In the genomic region with DNA sequence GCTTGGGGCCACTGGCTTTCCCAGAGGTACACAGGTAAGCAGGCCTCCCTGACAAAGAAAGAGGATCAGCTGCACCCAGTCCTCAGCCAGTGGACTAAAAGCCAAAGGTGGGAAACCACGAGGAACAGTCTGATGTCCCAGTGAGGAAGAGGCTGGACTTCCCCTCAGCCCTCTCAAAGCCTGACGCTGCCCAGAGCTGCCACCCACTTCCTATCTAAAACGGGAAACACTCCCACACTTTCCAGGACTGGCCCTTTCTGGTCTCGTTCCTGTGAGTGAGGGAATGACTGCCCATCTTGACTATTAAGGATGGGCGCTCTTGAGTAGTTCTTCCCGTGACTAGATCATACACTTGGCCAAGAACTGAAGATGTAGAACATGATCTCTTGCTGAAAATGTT, we compare ENCODE assay signal across 29 mouse cellular contexts. TPM values are rescaled to one million over a fixed set of nuclear protein-coding genes. Genes with fewer than 3 reads are reported as not detected.
DNase-seq lines count a peak whose midpoint lies in the region; ATAC-seq lines count a peak whose summit lies in the region.
"Had no signal": no experiment of that assay in that cellular context is flagged by ENCODE, and none has a peak within 500 bp of the region (broad histone marks: within the 10 kb centered on the region; RNA-seq: fewer than 3 reads in every experiment).

No protein-coding gene starts in this region.

- no peak overlapping the region for H3K4me3 ChIP-seq in heart, embryonic 10.5 days
- no peak overlapping the region for H3K4me3 ChIP-seq in kidney, embryonic 16.5 days (ENCODE audit: low read length)
- H3K4me3 ChIP-seq in hindbrain, embryonic 14.5 days (replicated peaks; ENCODE audit: low read length) = no peak overlapping the region
- H3K4me3 ChIP-seq: erythroblast, embryonic 14.5 days; hindbrain, embryonic 10.5 days; intestine, embryonic 15.5 days; layer of hippocampus, adult 2 months; left cerebral cortex, adult 2 months; limb, embryonic 13.5 days; lung, embryonic 15.5 days; midbrain, embryonic 10.5 days; midbrain, embryonic 15.5 days; neural tube, embryonic 15.5 days had no signal

- DNase-seq in heart, embryonic 10.5 days (ENCODE audit: low spot score) = no peak
- DNase-seq in heart, postnatal 14 days = no peak
- DNase-seq in kidney, postnatal 36 days = no peak
- DNase-seq in embryo, embryonic 9.5 days (ENCODE audit: extremely low spot score) = no peak
- DNase-seq in hindbrain, embryonic 14.5 days (ENCODE audit: low spot score) = no peak
- DNase-seq: adrenal gland, postnatal 10 days; cerebellum, adult 11 months; cerebellum, adult 9-10 months; gastrocnemius, postnatal 10 days; right cerebral cortex, postnatal 25 days; spleen, adult 18-20 months; thymus, postnatal 14 days had no signal

- intact Hi-C loops in heart, postnatal 14 days (cut with DNase I) = no loop called here

- no peaks in the 10 kb centered on the region for H3K36me3 ChIP-seq in heart, embryonic 10.5 days
- H3K36me3 ChIP-seq in kidney, embryonic 16.5 days (ENCODE audit: insufficient read depth, low read length) = no peaks in the 10 kb centered on the region
- H3K36me3 ChIP-seq in hindbrain, embryonic 14.5 days (replicated peaks; ENCODE audit: control insufficient read depth, insufficient read depth) = no peaks in the 10 kb centered on the region
- H3K36me3 ChIP-seq: G1E; hindbrain, embryonic 10.5 days; intestine, embryonic 15.5 days; limb, embryonic 13.5 days; lung, embryonic 15.5 days; midbrain, embryonic 10.5 days; midbrain, embryonic 15.5 days; neural tube, embryonic 15.5 days had no signal

- 0 out of 2 replicates have a peak overlapping the region, but pooled peaks have one; percentile 19 for H3K9ac ChIP-seq in kidney, embryonic 16.5 days (replicated peaks; ENCODE audit: low read length)
- no peak overlapping the region for H3K9ac ChIP-seq in hindbrain, embryonic 14.5 days
- H3K9ac ChIP-seq: intestine, embryonic 15.5 days; limb, embryonic 13.5 days; lung, embryonic 15.5 days; midbrain, embryonic 15.5 days; neural tube, embryonic 15.5 days had no signal

- peaks cover 14% of the 10 kb centered on the region for H3K4me1 ChIP-seq in heart, embryonic 10.5 days
- peaks cover 24% of the 10 kb centered on the region for H3K4me1 ChIP-seq in kidney, embryonic 16.5 days (ENCODE audit: insufficient read depth, low read length)
- H3K4me1 ChIP-seq in hindbrain, embryonic 14.5 days (replicated peaks; ENCODE audit: control insufficient read depth, insufficient read depth, low read length) = no peaks in the 10 kb centered on the region
- H3K4me1 ChIP-seq: limb, embryonic 13.5 days; lung, embryonic 15.5 days; midbrain, embryonic 10.5 days; midbrain, embryonic 15.5 days; neural tube, embryonic 15.5 days had no signal

- H3K27ac ChIP-seq in heart, embryonic 10.5 days = peak overlapping the region; percentile 18; the same call in 1 of the 2 replicates
- H3K27ac ChIP-seq in kidney, embryonic 16.5 days (ENCODE audit: low read length) = peak overlapping the region; percentile 81
- H3K27ac ChIP-seq in hindbrain, embryonic 14.5 days = no peak overlapping the region
- H3K27ac ChIP-seq: hindbrain, embryonic 10.5 days; hindbrain, postnatal 0 days; intestine, embryonic 15.5 days; layer of hippocampus, adult 2 months; left cerebral cortex, adult 2 months; limb, embryonic 13.5 days; lung, embryonic 15.5 days; midbrain, embryonic 10.5 days; midbrain, embryonic 15.5 days; neural tube, embryonic 15.5 days had no signal

- no peak overlapping the region; the same call in 1 of the 2 replicates for H3K4me2 ChIP-seq in kidney, embryonic 16.5 days (replicated peaks; ENCODE audit: low read depth, low read length)
- no peak overlapping the region for H3K4me2 ChIP-seq in hindbrain, embryonic 14.5 days (replicated peaks)
- H3K4me2 ChIP-seq: heart, embryonic 11.5 days; intestine, embryonic 15.5 days; limb, embryonic 13.5 days; liver, embryonic 11.5 days; lung, embryonic 15.5 days; midbrain, embryonic 15.5 days; neural tube, embryonic 15.5 days had no signal

- ATAC-seq in kidney, embryonic 16.5 days (ENCODE audit: low FRiP score, low TSS enrichment) = no peak
- ATAC-seq in hematopoietic stem cell, adult 5-6 weeks (replicated peaks in 1 of 2; ENCODE audit: insufficient read depth in 1 of 2, low FRiP score in 2 of 2, low TSS enrichment in 1 of 2, low read depth in 1 of 2, poor library complexity in 2 of 2, severe bottlenecking in 2 of 2) = peak; percentile 42 to 48; a peak in 3 of 4 replicates
- ATAC-seq in hindbrain, embryonic 14.5 days (ENCODE audit: low FRiP score) = no peak
- ATAC-seq: forebrain, embryonic 16.5 days; hindbrain, postnatal 0 days; midbrain, embryonic 15.5 days had no signal

- H3K9me3 ChIP-seq in heart, embryonic 10.5 days = no peaks in the 10 kb centered on the region
- no peaks in the 10 kb centered on the region for H3K9me3 ChIP-seq in kidney, embryonic 16.5 days (ENCODE audit: low read length)
- H3K9me3 ChIP-seq in hindbrain, embryonic 14.5 days (ENCODE audit: control insufficient read depth, low read length) = no peaks in the 10 kb centered on the region
- H3K9me3 ChIP-seq: G1E; hindbrain, embryonic 10.5 days; intestine, embryonic 15.5 days; limb, embryonic 13.5 days; lung, embryonic 15.5 days; midbrain, embryonic 10.5 days; midbrain, embryonic 15.5 days; neural tube, embryonic 15.5 days had no signal

- H3K27me3 ChIP-seq in heart, embryonic 10.5 days (ENCODE audit: insufficient read depth, poor library complexity, severe bottlenecking) = peaks cover 20% of the 10 kb centered on the region; the same call in 1 of the 2 replicates
- no peaks in the 10 kb centered on the region for H3K27me3 ChIP-seq in kidney, embryonic 16.5 days (ENCODE audit: insufficient read depth, low read length)
- no peaks in the 10 kb centered on the region for H3K27me3 ChIP-seq in hindbrain, embryonic 14.5 days (ENCODE audit: control insufficient read depth, insufficient read depth, low read length)
- H3K27me3 ChIP-seq: intestine, embryonic 15.5 days; limb, embryonic 13.5 days; lung, embryonic 15.5 days; midbrain, embryonic 15.5 days; neural tube, embryonic 15.5 days had no signal

- WGBS in heart, embryonic 10.5 days = 41% methylated on average over 6 of the region's 6 CpGs
- 49% methylated on average over 6 of the region's 6 CpGs for WGBS in kidney, embryonic 16.5 days
- 81% methylated on average over 6 of the region's 6 CpGs for WGBS in hindbrain, embryonic 14.5 days

RNA-seq across cellular contexts. Expression of gene Vdr, which starts 17.4 kb away (rescaled TPM):
- 0.75 and 0.77 TPM in 2 replicates for polyA plus RNA-seq in heart, embryonic 10.5 days (2016; fragmentation: Nextera tagmentation; extraction: Ambion mirVana)
- total RNA-seq in heart, postnatal 14 days (2021) = 1 to 10 TPM; 1.3 to 1.9 TPM
- 9.6 and 10.5 TPM in 2 replicates for polyA plus RNA-seq in kidney, embryonic 16.5 days (2015; fragmentation: Nextera tagmentation; extraction: Ambion mirVana)
- total RNA-seq in hematopoietic stem cell, adult 5-6 weeks (2017) = 2.3 and 2.9 TPM in 2 replicates
- polyA plus RNA-seq in hindbrain, embryonic 14.5 days (2014; fragmentation: Nextera tagmentation; extraction: Ambion mirVana) = 0.08 and 0.27 TPM in 2 replicates
- polyA plus RNA-seq: erythroblast, embryonic 14.5 days; forebrain, embryonic 16.5 days had no signal

RNA-seq across cellular contexts. Expression of gene Tmem106c, which starts 36.2 kb away (rescaled TPM):
- polyA plus RNA-seq in heart, embryonic 10.5 days (2016; fragmentation: Nextera tagmentation; extraction: Ambion mirVana) = 32.0 and 33.5 TPM in 2 replicates
- total RNA-seq in heart, postnatal 14 days (2021) = 10 to 100 TPM; 12.4 to 12.7 TPM
- polyA plus RNA-seq in kidney, embryonic 16.5 days (2015; fragmentation: Nextera tagmentation; extraction: Ambion mirVana) = 56.0 and 61.3 TPM in 2 replicates
- total RNA-seq in hematopoietic stem cell, adult 5-6 weeks (2017) = 36.1 and 45.1 TPM in 2 replicates
- polyA plus RNA-seq in hindbrain, embryonic 14.5 days (2014; fragmentation: Nextera tagmentation; extraction: Ambion mirVana) = 54.9 and 58.0 TPM in 2 replicates

Comparison
In these comparisons a context has a peak if more than half of its experiments do, and no peak if none do; other contexts are left out.
1. ATAC-seq: peak in hematopoietic stem cell, adult 5-6 weeks (2 of 2); none in kidney, embryonic 16.5 days (single experiment) and hindbrain, embryonic 14.5 days (single experiment).